Mouse (Mus musculus): ENCODE measurements around the gene Lmcd1.

GRCm38 (mm10) chr6:112365294-112365693 lies 91.7 kb downstream of the Lmcd1 start:
- TF ChIP-seq CTCF (IDR thresholded peaks at IDR 0.05) (no peak), EP300 (IDR thresholded peaks at IDR 0.05) (no peak)

Data from lung, postnatal 0 days (tissue).